ENCODE assay signal across 14 mouse cellular contexts in genomic region chr4:136740963-136741362, GRCm38 (mm10).
A peak's percentile ranks its signal among the peaks of the same experiment; 100 is the strongest.
DNase-seq lines count a peak whose midpoint lies in the region; ATAC-seq and TF ChIP-seq lines count a peak whose summit lies in the region.
"Had no signal": no experiment of that assay in that cellular context is flagged by ENCODE, and none has a peak within 500 bp of the region (broad histone marks: within the 10 kb centered on the region; RNA-seq: fewer than 3 reads in every experiment).

No protein-coding gene starts in this region.

- peaks cover 3% of the 10 kb centered on the region; the same call in 1 of the 2 replicates for H3K4me1 ChIP-seq in kidney, adult 2 months (ENCODE audit: control insufficient read depth, insufficient read depth, low read length)
- H3K4me1 ChIP-seq in midbrain, embryonic 13.5 days (replicated peaks) = peaks cover 90% of the 10 kb centered on the region
- peaks cover 60% of the 10 kb centered on the region for H3K4me1 ChIP-seq in midbrain, embryonic 15.5 days

- peak overlapping the region; percentile 76 for H3K27ac ChIP-seq in kidney, adult 2 months (ENCODE audit: insufficient read depth, low read depth, low read length)
- 0 out of 2 replicates have a peak overlapping the region, but pooled peaks have one; percentile 4 for H3K27ac ChIP-seq in midbrain, embryonic 13.5 days
- H3K27ac ChIP-seq in midbrain, embryonic 15.5 days = no peak overlapping the region

- no peak for ATAC-seq in midbrain, embryonic 13.5 days
- no peak for ATAC-seq in midbrain, embryonic 15.5 days (replicated peaks)
- ATAC-seq: Patski had no signal

- TF ChIP-seq CTCF in kidney, adult 2 months (conservative IDR thresholded peaks at IDR 0.05; ENCODE audit: insufficient read depth, insufficient read length, low read depth, low read length) = no peak

- H3K9ac ChIP-seq in midbrain, embryonic 13.5 days (replicated peaks) = no peak overlapping the region
- H3K9ac ChIP-seq in midbrain, embryonic 15.5 days = no peak overlapping the region
- H3K9ac ChIP-seq: hindbrain, embryonic 15.5 days had no signal

- H3K9me3 ChIP-seq in midbrain, embryonic 13.5 days = no peaks in the 10 kb centered on the region
- no peaks in the 10 kb centered on the region for H3K9me3 ChIP-seq in midbrain, embryonic 15.5 days
- H3K9me3 ChIP-seq: hindbrain, embryonic 15.5 days had no signal

- 64% methylated on average over 5 of the region's 5 CpGs for WGBS in kidney, adult 2 months
- 86% methylated on average over 5 of the region's 5 CpGs for WGBS in midbrain, embryonic 13.5 days
- 89% methylated on average over 5 of the region's 5 CpGs for WGBS in midbrain, embryonic 15.5 days

- H3K36me3 ChIP-seq in kidney, adult 2 months (ENCODE audit: control insufficient read depth, insufficient read depth, low read length) = no peaks in the 10 kb centered on the region
- H3K36me3 ChIP-seq in midbrain, embryonic 13.5 days = peaks cover 3% of the 10 kb centered on the region; the same call in 1 of the 2 replicates
- no peaks in the 10 kb centered on the region for H3K36me3 ChIP-seq in midbrain, embryonic 15.5 days (replicated peaks)
- H3K36me3 ChIP-seq: hindbrain, embryonic 15.5 days had no signal

- H3K27me3 ChIP-seq in kidney, adult 2 months (replicated peaks; ENCODE audit: control insufficient read depth, insufficient read depth, low read length) = no peaks in the 10 kb centered on the region
- H3K27me3 ChIP-seq in midbrain, embryonic 13.5 days = no peaks in the 10 kb centered on the region
- H3K27me3 ChIP-seq in midbrain, embryonic 15.5 days (replicated peaks) = no peaks in the 10 kb centered on the region
- H3K27me3 ChIP-seq: hindbrain, embryonic 15.5 days; Patski had no signal

- peak; percentile 43 for DNase-seq in adrenal gland, adult 2 months
- no peak for DNase-seq in adrenal gland, postnatal 10 days
- DNase-seq in kidney, adult 2 months = peak; percentile 51
- DNase-seq in kidney, postnatal 4 days = no peak
- peak; percentile 33 to 34 for DNase-seq in kidney, postnatal 36 days
- DNase-seq in urinary bladder, postnatal 36 days (ENCODE audit: low spot score in 2 of 2) = no peak
- DNase-seq: cerebellum, postnatal 25 days; lung, adult 18-20 months; thymus, adult 2 months had no signal

- H3K4me2 ChIP-seq in midbrain, embryonic 13.5 days (replicated peaks) = no peak overlapping the region
- H3K4me2 ChIP-seq in midbrain, embryonic 15.5 days = no peak overlapping the region
- H3K4me2 ChIP-seq: hindbrain, embryonic 15.5 days had no signal

- no peak overlapping the region for H3K4me3 ChIP-seq in kidney, adult 2 months (ENCODE audit: insufficient read depth, low read depth, low read length)
- H3K4me3 ChIP-seq in midbrain, embryonic 13.5 days (replicated peaks) = no peak overlapping the region
- no peak overlapping the region for H3K4me3 ChIP-seq in midbrain, embryonic 15.5 days
- H3K4me3 ChIP-seq: hindbrain, embryonic 15.5 days; myocyte had no signal

- TF ChIP-seq POLR2A in kidney, adult 2 months (IDR thresholded peaks at IDR 0.05; ENCODE audit: low read depth, low read length) = no peak

Comparison
In these comparisons a context has a peak if more than half of its experiments do, and no peak if none do; other contexts are left out.
1. DNase-seq: peak in adrenal gland, adult 2 months (single experiment), kidney, adult 2 months (single experiment) and kidney, postnatal 36 days (2 of 2); none in adrenal gland, postnatal 10 days (single experiment), kidney, postnatal 4 days (0 of 2) and urinary bladder, postnatal 36 days (0 of 2).